Mouse (Mus musculus) cerebellum, adult (tissue): Measurements from ENCODE around the gene Phyhd1.

Experiments used
- ATAC-seq: cut with Nextera tagmentation; 2 replicates; pipeline ENCODE4 v1.9.2; 2017; ENCODE audit warnings: mild to moderate bottlenecking, moderate library complexity, mixed read lengths; ENCODE audit not compliant: insufficient number of reproducible peaks, low FRiP score, low TSS enrichment

Gene Phyhd1

DNA sequence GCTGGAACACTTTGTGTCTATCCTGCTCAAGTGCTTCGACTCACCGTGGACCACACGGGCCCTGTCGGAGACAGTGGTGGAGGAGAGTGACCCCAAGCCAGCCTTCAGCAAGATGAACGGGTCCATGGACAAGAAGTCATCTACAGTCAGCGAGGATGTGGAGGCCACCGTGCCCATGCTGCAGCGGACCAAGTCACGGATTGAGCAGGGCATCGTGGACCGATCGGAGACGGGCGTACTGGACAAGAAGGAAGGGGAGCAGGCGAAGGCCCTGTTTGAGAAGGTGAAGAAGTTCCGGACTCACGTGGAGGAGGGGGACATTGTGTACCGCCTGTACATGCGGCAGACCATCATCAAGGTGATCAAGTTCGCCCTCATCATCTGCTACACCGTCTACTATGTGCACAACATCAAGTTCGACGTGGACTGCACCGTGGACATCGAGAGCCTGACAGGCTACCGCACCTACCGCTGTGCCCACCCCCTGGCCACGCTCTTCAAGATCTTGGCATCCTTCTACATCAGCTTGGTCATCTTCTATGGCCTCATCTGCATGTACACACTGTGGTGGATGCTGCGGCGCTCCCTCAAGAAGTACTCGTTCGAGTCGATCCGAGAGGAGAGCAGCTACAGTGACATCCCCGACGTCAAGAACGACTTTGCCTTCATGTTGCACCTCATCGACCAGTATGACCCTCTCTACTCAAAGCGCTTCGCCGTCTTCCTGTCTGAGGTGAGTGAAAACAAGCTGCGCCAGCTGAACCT is 10.2 kb upstream of the Phyhd1 start:
- ATAC-seq: no peak

DNA sequence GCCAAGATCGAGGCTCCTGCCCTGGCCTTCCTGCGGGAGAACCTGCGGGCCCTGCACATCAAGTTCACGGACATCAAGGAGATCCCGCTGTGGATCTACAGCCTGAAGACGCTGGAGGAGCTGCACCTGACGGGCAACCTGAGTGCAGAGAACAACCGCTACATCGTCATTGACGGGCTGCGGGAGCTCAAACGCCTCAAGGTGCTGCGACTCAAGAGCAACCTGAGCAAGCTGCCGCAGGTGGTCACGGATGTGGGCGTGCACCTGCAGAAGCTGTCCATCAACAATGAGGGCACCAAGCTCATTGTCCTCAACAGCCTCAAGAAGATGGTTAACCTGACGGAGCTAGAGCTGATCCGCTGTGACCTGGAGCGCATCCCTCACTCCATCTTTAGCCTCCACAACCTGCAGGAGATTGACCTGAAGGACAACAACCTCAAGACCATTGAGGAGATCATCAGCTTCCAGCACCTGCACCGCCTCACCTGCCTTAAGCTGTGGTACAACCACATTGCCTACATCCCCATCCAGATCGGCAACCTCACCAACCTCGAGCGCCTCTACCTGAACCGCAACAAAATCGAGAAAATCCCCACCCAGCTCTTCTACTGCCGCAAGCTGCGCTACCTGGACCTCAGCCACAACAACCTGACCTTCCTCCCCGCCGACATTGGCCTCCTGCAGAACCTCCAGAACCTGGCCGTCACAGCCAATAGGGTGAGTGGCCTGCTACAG is 9.2 kb upstream of the Phyhd1 start:
- no peak for ATAC-seq

DNA sequence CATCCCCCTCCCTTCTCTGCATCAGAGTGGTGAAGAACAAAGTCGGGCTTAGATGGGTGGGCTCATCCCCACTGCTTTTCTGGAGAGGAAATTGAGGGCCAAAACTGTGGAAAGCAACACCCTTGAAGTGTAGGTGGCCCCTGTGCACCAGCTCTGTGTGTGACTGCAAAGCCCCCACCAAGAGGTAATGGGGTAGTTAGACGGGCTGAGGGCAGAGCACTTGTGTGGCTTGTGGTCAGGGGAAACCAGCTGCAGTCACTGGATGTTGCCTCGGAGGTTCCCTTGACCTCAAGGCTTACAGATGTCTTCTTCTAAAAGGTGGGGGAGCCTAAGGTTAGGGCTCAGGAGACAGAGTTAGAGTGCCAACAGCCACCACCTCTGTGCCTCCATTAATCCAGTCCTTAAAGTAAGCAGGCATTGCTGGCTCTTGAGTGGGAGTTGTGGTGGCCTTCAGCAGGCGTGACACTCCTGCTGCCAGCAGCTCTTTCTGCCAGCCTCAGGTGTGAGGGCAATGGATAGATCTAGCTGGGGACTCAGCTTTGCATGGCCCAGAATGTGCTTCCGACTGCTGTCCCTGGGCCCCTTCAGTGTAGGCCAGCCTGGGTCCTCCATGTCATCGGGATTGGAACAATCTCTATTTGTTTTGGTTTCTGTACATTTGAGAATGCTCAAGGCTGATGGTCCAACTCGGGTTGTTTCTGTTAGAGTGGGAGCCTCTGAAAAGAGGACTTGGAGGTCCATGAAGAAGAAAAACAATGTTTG is 8.1 kb upstream of the Phyhd1 start:
- no peak for ATAC-seq

DNA sequence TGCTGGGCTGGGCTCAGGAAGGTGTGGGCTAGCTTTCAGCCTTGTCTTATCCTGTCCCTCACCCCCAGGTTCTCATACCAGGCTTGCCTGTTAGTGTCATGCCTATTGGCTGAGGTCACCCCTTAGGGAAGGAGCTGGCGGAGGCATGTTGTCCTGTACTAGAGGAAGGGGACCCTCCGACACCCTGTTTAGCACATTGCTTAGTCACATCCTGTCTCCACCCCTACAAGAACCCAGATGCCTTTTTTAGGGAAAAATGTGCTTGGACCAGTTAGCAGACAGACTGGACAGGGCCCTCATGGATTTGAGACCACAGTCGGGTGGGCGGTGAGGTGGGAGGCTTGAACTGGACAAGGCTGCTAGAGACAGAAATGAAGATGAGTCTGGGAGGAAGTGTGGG is 7.4 kb upstream of the Phyhd1 start:
- no peak for ATAC-seq

DNA sequence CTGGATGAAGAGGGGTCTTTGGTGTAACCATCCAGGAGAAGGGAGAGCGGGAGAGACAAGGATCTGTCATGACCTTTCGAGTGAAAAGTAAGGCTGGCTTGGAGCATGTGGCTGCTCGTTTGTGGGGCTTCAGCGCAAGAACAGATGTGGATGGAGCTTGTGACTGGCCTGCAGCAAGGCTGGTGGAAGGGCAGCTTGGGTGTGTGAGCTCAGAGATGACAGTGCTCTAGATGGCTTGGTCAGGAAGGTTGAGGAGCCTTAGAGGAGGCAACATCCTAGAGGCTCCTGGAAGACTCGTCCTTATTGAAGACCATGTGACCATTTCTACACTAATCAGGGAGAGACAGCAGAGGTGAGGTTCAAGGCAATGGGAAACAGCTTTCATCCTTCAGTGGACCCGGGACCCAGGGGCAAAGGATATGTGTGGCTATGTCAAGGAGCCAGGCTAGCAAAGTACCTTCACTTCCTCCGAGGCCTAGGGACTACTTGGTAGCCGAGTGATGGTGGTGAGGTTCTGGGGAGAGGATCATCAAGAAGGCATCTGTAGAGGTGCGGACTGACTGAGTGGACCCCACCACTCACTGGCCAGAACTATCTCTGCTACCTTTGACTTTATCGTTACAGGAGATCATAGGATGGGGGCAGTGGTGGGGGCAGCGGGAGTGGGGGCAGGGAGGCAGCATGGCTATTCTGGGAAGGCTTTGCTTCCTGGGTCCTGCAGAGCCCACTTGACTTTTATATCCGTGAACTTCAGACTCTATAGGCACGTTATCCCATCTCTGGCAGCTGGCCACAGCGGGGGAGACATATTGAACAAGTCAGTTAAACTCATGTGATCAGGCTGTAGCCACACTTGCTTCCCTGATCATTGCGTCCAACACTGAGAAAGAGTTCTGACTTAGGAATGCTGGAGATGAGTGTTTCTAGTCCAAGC is 6.6 kb upstream of the Phyhd1 start:
- no peak for ATAC-seq

DNA sequence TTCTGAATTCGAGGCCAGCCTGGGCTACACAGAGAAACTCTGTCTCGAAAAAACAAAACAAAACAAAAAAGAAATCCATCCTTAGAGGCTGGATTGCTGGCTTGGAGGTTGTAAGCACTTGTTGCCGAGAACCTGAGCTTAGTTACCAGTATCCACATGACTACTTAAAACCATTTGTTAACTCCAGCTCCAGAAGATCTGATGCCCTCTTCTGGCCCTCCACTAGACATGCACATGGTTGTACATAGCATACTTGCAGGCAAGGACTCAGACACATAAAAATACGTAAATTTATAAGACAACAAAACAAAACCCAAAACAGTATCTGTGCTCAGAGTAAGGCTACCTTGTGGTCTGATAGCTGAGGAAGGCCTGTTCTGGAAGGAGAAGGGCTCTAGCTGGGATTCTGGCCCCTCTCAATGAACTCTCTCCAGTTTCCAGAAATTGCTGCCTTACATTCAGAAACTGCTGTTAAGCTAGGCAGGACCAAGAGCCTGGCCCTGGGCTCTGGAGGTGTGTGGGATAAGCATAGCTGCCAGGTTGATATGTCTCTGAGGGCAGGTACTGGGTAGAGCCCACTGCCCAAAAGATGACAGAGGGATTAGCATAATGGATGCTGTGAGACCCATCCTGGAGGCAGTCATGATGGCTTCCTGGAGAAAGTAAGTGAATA is 4.8 kb upstream of the Phyhd1 start:
- ATAC-seq: no peak

DNA sequence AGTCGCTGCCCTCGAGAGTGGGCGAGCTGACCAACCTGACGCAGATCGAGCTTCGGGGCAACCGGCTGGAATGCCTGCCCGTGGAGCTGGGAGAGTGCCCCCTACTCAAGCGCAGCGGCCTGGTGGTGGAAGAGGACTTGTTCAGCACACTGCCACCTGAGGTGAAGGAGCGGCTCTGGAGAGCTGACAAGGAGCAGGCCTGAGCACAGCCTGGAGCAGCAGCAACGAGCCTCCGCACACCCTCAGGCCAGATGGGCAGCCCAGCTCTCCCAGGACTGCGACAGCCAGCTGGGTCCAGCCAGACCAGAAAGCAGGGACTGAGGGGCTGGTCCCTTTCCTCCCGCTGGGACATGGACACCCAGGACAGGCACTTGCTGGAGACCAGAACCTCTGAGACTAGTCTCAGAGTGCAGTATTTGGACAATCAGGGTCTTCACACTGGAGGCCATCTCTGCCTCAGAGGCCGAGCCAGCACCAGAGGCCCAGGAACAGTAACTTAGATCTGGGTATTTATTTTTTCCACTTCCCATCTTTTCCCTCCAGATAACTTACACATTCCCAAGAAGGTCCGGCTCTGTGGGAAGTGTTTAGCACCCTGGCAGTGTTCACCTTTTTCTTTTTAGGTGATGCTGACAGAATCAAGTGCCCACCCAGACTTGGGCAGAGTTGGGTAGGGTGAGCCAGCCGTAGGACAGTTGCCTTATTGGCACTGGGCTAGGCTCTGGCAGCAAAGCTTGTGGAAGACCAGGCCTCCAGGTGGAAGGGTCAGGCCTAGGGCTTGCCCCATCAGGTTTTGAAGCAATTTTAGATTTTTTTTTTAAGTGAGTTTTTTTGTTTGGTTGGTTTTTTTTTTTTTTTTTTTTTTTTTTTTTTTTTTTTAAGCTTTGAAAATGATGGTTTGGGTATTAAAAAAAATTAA is 3.8 kb upstream of the Phyhd1 start:
- no peak for ATAC-seq

DNA sequence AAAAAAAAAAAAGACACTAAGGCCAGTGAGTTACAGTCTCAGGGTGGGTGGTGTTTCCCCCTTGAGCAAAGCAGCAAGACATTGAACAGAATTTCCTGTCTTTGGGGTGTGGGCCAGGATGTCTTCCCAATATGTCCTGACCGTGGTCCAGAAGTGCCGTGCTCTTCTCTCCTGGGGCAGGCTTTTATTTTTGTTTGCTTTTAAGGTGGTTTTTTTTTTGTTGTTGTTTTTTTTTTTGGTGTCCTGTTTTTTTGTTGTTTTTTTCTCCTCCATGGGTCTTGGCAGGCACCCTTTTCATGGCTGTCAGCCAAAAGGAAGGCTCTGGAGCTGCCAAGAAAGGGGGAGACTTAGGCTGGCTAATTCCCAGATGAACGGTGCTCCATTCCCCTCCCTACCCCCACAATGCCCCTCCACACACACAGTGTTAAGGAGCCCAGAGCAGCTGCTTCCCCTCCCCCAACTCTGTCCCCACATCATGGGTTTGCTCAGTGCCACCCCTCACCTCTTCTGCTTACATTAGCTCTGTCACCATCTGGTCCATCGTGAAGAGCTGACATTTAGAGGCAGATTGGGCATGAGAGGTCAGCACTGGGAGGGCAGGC is 3.1 kb upstream of the Phyhd1 start:
- peak; percentile 53; the same call in 1 of the 2 replicates for ATAC-seq

DNA sequence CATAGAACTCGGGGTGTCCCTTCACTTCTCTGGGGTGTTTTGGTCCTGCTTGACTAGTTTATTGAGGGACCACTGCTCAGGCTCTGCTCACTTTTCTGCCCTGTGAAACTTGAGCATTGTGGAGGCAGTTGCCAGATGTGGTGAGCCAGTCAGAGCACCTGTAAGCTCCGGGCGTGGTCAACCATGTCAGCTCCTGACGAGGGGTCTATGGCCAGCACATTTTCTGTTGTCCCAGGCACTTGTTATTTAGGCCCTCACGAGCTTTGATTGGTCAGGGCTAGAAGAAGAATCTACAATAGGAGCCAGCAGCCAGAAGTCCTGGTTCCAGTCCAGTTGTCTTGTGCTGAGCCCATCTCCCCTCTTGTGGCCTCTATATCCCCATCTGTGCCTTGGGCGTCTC is 2.2 kb upstream of the Phyhd1 start:
- no peak for ATAC-seq

DNA sequence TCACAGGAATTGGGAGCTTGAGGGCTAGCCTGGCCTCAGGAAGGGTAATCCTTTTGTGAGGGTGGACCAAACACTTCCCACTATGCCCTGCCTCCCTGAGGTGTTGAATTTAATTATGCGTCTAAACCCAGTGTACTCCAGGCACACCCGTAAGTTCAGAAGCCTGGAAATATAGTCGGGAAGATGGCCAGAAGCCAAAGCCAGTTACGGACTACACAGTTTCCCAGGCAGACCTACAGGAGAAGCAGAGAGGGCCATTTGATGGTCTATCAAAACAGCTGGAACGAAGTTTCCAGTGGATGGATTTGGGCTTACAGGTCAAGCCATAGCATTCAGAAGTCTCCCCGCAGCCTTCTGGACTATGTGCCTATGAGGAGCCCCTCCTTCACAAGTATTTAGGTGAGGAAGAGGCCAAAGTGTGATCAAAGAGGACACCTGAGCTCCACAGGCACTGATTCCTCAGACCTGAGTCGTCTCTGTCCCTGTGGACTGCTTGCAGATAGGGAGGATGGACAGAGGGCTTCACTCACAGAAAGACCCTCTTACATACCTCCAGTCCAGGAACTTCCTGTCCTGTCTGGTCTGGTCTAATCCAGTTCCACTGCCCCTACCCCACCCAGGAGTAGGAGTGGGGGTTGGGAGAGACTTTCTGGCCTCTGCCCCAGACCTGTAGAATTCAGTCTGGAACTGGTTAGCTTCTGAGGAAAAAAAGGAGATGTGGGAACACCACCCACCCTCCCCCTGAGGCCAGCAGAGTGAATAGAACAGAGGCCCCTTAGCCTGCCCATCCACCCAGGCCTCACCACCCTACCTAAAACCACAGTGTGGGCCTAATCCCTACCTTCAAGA is 1.1 kb upstream of the Phyhd1 start:
- ATAC-seq: no peak

DNA sequence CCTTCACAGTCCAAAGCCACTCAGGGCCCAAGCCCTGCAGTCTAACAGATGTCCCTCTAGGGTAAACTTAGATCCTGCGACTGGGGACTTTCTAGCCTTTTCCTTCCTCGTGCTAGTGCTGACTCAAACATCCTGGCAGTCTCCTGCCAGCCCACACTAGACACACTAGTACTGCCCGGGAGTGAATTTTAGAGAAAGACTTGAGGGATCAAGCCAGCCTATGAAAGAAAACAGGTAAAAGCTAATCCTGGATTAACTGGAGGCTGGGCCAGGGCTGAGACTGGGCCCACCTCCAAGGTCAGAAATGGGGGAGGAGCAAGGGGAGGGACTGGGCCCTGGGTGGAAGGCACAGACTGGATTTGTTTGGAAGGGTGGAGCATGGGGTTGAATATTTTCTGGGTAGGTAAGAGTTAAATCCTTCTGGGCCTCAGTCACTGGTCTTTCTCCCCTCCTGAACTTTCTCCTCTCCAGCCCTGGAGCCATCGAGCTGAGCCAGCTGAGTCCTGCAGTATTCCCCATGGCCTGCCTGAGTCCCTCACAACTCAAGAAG is 464 bp downstream of the Phyhd1 start:
- no peak for ATAC-seq

DNA sequence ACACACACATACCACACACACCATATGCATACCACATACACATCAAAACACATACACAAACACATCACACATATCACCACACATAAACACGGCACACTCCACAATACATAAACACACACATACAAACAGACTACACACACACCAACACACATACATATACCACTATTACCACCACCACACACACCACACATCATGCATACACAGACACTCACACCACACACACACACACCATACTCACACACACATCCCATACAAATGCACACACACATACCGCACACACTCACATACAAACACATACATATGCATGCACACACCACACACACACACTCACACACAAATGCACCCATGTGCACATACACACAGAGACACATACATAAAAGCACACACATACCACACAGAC is 1.5 kb downstream of the Phyhd1 start:
- no peak for ATAC-seq

DNA sequence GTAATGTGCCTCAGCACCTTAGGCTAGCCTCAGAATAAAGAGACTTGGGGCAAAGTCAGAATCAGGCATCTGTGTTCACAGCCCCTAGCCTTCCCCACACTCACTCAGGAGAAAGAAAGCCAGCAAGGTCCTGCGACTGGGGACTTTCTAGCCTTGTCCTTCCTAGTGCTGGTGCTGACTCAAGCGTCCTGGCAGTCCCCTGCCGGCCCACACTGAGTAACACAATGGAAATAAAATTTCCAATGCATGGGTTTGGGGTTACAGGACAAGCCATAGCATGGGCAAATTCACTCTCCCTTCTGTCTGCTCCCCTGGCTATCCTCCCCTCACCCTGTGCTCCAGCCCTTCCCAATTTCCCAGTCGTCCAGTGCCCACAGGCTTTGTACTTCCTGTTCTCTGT is 2.4 kb downstream of the Phyhd1 start:
- no peak for ATAC-seq

DNA sequence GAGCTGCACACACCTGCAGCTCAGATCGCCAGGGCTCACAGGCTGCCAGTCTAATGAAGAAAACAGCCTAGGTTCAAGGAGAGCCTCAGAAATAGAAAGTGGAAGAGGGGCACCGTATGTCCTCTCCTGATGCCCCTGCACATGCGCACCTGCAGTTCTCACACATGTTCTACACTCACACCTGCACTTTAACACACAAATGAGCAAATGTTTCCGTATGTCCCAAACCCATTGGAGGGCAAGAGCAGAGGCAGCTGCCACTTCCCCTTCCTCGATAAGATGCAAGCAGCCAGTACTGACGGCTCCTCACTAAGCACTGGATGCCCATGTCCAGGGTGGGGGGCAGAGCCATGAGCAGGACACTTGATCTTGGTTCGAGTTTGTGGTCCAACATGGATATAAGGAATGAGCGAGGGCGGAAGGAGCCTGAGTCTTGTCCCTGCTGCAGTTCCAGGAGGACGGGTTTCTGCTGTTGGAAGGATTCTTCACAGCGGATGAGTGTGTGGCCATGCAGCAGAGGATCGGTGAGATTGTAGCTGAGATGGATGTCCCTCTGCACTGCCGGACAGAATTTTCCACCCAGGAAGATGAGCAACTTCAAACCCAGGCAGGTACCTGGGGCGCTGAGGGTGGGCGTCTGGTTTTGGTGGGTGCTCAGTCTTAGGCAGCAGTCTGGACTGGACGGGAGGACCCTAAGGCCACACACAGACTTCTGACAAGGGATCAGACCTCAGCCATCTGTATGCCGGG is 3.4 kb downstream of the Phyhd1 start:
- no peak for ATAC-seq

DNA sequence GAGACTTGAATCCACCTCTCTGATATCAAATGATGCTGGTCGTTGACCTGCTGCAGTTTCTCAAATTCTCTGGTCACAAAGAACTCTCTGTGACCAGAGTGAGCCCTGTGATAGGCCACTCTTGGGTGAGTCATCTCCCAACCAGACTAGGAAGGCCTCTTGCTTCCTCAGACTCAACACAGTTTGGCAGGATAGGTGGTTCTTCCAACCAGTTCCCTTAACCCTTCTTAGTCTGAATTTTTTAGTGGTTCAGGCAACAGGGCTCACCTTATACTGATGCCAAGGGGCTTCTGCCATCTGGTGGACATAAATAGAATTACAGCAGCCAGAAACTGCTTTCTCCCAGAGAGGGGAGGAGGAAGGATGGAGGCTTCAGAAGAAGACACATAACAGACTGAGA is 4.1 kb downstream of the Phyhd1 start:
- peak; percentile 80 for ATAC-seq

DNA sequence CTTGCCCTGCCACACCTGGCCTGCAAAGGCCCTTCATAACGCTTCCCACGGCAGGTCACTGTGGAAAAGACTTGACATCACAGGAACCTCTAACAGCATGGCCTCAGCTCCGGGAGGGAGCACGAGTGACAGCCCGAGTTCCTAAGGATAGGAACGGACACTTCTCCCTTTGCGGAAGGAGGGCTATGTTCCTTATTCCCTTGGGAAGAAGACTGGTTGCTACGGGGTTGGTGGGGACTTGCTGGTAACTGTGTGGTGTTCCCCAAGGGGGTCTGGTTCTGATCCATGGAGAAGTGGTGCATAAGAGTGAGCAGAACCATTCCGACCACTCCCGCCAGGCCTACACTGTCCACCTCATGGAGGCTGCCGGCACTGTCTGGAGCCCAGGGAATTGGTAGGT is 14.7 kb downstream of the Phyhd1 start, which contains the start of gene Gm28038:
Gene Gm28038 (plus strand): TSS at position 301 of the 400 bp plus-strand sequence.
- no peak for ATAC-seq
